Mouse (Mus musculus): ENCODE measurements around the gene Trim26.

Gene Trim26

DNA sequence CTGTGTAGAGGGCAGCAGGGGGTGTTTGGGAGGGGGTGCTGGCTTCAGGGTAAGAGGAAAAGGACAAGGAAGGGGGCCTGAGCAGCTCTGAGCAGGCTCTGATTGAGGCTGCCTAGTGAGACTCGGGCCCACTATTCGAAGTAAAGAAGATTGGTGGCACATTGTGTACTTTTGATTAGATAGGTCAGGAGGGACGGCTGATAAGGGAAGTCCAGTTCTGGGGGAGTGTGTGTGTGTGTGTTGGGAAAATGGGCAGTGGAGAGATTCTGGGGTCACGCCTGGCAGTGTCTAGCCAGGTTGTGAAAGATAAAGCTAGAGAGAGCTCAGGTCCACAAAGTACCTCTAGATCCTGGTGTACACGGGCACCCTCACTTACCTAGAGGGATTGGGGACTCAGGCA is 14.7 kb downstream of the Trim26 start:
- peak; percentile 77 for DNase-seq

DNA sequence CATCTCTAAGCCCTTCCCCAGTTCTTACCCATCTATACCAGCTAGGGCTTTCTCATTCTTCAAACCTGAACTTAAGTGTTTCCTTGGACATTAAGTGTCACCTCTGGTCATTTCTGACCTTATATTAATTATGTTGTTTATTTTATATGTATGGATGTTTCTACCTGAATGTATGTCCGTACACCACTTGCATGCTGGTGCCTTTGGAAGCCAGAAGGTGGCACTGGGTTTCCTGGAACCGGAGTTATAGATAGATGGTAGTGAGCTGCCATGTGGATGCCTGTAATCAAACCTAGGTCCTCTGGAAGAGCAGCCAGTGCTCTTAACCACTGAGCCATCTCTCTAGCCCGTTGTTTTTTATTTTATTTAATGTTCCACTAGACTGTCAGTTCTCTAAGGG is 18.6 kb downstream of the Trim26 start:
- peak; percentile 52 for DNase-seq

DNA sequence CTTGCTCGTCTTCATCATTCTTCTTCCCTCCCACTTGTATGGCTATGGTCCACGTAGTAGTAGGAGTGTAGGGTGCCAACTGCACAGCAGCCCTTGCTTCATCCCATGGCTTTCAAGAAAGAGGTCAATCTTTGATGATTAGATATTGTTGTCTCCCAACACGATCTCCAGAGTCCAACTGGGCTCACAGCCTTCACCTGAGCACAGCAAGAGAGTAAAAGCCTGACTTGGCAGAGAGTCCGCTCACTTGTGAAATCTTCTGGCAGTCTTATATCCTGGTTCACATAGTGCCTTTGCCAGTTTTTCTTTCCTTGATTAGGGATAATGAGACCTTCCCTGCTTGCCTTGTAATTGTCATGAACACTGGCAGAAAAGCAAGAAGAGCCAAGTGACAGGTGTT is 19.3 kb downstream of the Trim26 start:
- DNase-seq: peak; percentile 57

DNA sequence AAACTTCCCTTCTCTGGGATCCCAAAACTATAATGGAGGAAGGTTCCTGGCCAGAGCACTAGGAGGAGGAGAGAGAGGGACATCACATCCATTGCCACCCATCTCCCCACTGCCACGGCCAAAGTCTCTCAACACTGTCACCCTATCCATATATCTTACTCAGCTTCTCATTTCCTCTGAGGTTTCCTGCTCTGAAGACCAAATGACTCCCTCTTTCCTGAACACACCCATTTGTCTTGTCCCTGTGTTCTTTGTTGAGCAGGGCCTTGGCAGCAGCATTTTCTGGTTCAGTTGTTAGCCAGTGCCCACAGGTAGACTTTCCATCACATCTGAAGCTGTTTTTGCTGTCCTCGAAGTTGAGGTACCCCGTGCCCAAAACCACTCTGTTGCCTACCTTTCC is 21.2 kb downstream of the Trim26 start:
- no peak for DNase-seq

DNA sequence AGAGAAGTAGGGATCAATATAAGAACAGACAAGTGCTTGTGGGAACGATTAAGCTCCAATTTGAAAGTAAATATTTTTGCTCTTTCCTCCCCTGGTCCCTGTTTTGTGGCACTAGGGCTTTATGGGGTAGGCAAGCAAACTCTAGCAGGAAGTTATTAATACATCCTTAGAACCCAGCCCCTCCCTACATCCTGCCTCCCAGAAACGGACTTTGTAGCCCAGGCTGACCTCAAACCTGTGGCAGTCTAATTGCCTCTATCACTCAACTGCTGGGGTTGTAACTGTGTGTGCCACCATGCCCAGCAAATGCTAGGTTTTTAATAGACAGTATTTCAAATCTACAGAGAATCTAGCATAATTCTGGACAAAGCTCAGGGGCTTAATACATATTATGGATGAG is 24.7 kb downstream of the Trim26 start:
- no peak for DNase-seq

DNA sequence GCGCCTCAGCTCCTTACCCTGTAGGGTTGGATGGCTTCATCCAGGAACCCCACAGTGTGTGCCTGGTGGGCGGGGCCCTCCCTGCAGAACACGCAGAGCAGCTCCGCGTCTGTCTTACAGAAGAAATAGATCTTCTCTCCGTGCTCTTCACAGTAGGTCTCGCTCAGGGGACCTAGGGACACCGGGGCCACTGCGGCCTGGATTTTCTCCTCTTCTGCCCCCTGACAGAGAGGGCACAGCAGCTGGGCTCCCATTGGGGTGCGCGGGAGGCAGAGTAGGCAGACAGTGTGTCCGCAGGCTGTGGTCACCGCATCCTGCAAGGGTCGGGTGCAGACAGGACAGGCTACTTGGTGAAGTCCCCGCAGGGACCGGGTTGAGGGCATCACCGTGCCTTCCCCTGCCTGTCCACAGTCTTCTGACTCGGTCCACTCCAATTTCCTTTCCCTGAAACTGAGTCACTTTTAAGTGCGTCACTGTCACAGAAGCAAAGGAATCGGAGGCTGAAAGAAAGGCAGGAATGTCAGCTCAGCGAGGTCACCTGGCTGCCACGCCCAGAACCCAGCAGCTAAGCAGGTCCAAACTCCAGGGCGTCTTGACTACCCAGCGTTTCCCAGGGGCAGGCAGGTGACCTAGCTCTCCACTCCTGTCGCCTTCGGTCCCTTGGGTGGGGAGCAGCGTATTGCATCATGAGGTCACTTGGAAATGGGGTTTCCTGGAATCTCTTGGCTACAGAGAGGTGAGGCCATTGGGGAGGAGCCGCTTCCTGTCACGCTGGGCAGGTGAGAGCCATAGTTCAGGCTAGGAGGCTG is 30.0 kb downstream of the Trim26 start, which contains the start of gene Trim15:
TSS of gene Trim15 (minus strand) at position 492 of the 809 bp plus-strand sequence.
- peak; percentile 74 for DNase-seq

DNA sequence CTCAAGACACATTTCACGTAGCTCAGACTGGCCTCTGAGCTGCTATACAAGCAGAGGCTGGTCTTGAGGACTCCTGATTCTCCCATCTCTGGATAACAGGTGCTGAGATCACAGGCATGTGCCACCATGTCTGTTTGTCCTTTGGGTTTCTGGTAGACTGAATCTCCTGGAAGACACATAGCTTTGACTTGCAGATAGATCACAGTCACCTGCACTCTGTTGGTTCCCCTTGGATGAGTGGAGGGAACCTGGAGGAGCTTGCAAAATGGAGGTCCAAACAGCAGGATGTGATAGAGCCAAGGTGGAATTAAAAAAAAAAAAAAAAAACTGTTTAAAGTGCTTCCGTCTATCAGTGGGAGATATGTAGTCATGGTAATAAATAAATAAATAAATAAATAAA is 31.9 kb downstream of the Trim26 start:
- no peak for DNase-seq

DNA sequence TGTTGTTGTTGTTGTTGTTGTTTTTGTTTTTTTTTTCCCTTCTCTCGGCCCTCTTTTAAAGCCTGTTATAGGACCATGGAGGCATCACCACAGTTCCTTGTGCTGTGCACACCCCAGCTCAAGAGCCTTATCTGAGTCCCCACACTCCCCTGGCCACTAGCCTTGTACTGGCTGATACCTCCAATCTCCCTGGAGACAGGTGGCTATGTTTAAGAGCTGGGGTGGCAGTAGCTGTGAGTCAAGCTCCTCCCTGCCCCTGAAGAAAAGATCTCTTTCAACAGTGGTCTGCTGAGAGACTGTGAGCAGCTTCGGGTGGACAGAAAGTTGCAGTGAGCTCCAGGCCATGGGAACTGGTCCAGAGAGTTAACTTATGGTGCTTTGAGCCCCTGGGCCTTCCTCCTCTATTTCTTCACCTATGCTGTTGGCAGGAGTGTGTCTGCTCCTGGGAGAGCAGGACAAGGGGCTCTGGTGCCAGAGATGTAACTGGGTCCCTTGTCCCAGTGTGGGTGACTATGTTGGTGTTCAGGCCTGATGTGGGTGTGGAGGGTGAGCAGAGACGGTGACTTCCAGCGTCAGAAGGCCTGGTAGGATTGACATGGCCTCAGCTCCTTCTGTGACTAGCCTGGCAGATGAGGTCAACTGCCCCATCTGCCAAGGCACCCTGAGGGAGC is 32.5 kb downstream of the Trim26 start, which contains the start of gene Trim10:
TSS of gene Trim10 (plus strand) at position 291 of the 671 bp plus-strand sequence.
- DNase-seq: no peak

DNA sequence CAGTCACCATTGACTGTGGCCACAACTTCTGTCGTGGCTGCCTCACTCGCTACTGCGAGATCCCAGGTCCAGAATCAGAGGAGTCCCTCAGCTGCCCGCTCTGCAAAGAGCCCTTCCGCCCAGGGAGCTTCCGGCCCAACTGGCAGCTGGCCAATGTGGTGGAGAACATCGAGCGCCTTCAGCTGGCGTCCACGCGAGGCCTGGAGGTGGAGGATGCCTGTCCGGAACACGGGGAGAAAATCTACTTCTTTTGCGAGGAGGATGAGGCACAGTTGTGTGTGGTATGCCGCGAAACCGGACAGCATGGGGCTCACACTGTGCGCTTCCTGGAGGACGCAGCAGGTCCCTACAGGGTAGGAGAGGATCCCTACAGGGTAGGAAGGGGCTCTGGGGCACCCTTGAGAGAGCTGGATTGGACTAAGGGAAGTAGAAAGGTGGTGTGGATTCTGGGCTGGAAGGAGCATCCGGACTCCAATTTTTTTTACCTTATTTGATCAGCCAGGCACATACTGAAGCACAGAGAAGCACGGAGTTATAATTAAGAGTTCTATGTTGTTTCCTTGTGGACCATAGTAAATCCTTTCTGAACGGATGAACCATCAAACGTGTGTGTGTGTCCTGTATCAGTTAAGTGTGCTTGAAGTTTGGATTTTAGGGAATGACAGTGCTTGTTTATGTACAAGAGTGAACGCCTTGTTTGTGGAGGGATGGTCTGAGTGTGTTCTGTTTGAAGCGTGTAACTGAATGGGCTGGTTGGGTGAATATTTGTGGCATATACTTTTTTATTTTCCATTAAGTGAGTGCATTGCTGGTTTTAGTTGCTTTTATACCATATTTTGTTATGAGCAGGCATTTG is 33.2 kb downstream of the Trim26 start:
- DNase-seq: no peak

DNA sequence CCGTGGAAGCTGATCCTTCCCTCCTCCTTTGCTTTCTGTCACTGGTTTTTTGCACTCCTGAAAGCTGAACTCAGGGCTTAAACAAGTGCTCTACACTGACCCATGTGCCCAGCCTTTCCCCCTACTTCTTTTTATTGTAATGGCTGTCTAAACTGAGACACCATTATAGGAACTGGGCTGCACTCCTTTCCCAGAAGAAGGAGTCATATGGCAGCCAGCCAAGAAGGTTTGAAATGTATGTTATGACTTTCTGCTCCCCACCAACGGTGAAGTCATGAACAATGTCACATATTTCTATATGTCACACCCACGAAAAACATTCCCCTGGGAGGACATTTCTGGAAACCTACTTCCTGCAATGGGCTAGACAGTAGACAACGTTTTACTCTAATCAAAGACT is 37.7 kb downstream of the Trim26 start:
- no peak for DNase-seq

DNA sequence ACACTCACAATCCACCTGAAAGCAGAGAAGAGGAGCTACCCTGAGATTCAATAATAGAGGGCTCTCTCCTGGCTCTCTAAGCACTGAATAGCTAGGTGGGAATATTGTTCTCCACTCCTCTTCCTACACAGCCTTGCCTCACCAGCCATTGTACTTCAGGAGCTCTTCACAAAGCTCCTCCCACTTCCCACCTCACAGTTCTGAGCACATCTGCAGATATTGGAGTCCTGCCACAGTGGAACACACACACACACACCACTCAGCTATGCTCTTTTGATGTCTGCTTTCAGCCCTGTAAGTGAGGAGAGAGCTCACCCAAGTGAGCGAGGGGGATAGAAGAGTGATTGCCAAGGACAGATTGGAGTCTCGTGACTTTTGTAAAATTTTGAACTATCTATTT is 46.4 kb downstream of the Trim26 start:
- DNase-seq: peak; percentile 53

DNA sequence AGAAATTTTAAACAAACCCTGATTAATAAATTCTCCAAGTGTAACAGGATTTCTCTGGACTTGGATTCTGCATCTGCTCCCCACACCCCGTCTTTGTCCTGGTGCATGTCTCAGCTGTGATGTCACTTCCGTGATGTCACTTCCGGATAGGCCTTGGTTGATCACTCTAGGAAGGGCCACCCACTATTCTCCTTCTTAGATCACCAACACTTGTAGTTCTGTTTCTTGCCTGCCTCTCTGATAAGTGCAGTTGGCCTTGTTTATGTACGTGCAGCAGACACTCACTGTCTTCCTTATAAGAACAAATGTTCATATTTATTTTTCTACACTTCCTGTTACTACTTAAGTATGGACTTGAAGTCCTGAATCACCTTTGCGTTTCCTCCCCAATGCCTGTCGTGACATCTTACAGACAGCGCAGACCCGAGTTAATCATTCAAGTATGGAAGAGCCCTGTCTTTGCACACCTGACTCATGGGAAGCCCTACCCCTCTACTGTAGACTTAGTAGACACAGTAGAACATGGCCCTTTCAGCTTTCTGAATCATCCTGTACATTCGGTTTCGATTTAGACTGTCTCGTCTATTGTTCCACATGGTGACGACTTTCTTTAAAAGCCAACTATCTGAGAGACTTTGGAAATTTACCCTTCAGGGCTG is 48.3 kb downstream of the Trim26 start:
- DNase-seq: peak; percentile 68

DNA sequence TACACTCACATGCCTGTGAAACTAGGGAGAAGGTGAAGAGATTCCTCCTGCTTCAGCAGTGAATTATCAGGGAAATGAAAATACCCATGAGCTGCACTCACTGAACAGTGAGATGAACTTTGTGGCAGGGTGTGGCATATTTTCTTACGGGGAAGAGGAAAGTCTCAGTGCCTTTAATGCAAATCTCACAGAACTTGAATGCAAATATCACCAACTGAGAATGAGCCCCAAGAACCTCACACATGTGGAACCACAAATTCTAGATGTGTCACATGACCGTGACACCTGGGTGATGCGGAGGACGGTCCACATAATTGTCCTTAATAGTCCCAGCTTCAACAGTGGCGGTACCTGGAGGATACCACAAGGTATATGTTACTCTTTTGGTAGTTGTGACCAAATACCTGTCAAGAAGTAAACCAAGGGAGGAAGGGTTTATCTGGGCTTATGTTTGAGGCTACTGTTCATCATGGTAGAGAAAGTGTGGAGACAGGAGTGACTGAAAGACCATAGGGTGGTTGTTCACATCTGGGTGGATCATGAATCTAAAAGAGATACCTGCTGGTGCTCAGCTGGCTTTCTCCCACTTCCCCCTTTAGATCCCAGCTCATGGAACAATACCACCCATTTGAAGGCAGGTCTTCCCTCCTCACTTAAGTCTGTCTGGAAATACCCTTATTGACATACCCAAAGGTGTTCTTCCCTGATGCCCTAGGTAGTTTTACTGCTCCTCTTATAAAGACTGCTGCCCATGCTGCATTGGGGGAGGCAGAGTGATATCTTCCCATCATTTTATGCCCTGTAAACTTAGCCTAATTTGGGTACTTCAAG is 53.4 kb downstream of the Trim26 start, which contains the start of gene Trim40:
TSS of gene Trim40 (minus strand) at position 51 of the 831 bp plus-strand sequence.
- DNase-seq: peak; percentile 55

DNA sequence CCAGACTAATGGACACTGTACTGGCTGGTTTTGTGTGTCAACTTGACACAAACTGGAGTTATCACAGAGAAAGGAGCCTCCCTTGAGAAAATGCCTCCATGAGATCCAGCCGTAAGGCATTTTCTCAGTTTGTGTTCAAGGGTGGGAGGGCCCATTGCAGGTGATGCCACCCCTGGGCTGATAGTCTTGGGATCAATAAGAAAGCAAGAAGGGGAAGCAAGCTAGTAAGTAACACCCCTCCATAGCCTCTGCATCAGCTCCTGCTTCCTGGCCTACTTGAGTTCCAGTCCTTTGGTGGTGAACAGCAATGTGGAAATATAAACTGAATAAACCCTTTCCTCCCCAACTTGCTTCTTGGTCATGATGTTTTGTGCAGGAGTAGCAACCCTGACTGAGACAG is 54.6 kb downstream of the Trim26 start:
- DNase-seq: peak; percentile 62

DNA sequence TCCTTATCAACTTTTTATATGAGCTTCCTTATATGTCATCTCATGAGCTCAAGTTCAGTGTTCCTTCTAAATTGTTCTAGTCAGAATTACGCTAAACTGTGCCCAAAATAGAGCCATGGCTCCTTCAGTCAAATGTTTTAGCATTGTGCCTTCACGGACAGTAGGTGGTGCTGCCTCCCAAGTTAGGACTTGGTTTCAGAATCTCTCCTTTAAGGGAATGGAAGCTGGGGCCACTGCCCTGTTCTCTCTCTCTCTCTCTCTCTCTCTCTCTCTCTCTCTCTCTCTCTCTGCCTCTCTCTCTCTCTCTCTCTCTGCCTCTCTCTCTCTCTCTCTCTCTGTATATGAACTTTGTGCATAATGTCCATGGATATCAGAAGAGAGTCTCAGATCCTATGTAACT is 55.4 kb downstream of the Trim26 start:
- DNase-seq: peak; percentile 27

DNA sequence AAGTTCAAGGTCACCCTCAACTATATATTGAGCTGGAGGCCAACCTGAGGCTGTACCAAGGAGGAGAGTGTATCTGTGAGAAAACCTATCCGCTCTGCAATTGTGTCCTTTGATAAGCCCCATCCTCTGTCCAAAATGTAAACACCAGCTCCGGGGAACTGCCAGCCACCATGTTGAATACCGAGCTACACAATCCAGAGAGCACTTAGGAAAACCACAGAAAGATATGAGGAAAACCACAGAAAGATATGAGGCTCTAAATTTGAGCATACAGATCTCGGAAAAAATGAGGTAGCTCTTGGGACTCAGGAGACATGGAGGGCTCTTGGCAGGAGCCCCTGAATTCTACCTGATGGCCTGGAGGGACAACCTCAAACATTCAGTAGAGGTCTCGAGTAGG is 56.5 kb downstream of the Trim26 start:
- DNase-seq: peak; percentile 29

DNA sequence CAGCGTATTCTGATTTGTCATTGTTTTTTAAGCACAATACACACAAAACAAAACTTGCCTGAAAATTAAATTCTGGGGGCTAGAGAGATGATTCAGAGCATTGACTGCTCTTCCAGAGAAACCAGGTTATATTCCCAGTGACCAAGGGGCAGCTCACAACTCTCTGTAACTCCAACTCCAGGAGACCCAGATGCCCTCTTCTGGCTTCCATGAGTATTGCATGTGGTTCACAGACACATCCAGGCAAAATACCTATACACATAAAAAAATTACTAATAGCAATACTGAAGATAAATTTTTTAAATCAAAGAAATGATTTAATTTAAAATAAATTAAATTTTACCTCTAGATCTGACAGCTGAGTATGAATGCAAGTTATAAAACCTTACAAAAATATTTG is 59.6 kb downstream of the Trim26 start:
- DNase-seq: peak; percentile 80

DNA sequence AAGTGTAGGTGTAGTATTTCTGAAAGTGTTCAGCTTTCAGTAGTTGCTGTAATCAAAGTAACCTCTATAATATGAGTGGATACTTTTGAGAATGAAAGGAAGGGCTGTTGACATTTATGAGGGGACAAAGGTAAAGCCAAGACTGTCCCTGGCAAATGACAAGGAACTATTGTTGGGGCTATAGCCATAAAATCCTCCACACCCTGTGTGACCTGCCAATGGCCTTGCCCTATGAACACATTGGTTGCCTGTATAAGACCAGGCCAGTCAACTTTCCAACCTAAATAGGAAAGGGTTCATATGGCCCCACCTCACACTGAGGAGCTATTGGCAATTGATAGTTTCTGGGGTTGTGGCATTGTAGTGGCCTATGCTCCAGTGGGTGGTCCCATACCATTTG is 60.1 kb downstream of the Trim26 start:
- peak; percentile 70 for DNase-seq

DNA sequence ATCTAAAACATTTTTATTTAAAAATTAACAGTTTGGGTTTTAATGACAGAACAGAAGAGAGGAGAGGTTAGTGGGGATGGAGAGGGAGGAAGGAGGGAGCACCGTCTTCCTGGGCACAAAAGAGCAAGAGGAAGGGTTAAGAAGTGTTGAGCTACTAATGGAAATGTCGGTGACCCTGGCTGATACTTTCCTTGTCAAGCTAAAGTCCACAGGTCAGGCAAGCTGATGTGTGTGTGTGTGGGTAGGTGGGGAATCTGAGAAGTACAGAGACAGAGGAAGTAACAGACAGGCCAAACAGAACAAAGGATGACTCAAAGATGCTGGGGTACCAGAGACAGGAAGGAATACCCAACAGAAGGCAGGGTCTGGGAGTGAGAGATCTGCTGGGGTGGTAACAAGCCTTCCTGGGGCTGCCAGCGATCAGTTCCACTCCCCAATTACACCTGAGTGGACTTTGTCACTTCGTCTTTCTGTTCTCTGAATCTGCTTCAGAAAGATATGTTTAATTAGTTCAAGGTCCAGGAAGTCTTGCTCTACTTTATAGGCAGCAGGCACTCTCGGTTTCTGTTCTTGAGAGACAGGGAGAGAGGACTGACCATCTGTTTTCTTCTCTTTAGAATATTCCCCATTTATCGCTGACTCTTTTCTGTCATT is 60.7 kb downstream of the Trim26 start, which contains the start of gene Trim31:
TSS of gene Trim31 (plus strand) at position 567 of the 654 bp plus-strand sequence.
- peak; percentile 60 for DNase-seq

DNA sequence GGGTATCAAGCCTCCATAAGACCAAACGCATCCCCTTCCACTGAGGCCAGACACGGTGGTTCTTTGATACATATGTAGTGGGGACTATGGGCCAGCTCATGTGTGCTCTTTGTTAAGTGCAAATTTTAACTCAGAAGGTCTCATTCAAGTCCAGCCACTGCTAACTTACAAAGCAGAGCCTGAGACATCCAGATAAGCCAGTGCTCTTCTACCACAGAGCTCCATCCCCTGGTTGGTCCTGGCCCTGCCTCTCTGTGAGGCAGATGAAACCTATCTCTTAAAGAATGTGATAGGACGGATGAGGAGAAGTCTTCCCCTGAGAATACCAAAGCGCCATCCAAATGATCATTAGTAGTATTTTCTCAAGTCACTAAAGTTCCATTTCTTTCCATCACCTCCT is 62.4 kb downstream of the Trim26 start:
- DNase-seq: peak; percentile 57

DNA sequence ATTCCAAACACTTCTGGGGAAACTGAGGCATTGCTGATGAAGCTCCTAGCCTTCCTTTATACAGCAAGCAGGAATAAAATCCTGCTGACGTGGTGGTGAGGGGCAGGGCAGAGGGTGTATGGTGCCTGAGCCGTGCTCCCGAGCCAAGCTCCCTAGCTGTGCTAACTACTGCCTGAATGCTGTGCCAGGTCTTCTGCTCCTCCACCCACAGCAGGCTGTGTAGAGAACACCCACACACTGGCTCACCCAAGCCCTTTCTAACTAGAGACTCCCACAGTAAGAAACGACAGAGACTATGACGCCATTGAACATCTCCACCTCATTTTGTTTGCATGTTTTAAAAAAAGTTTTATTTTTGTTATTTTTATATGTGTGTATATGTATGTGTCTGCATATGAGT is 63.1 kb downstream of the Trim26 start:
- peak; percentile 83 for DNase-seq
